Mouse (Mus musculus) heart, adult 2 months (tissue): ENCODE measurements around the gene Mipep.

Source experiments
- CTCF ChIP-seq: fragments of 200-600 bp; IDR thresholded peaks from 2 replicates; pipeline ENCODE4 v1.8.1; 2022; ENCODE audit warnings: antibody characterized with exemption, mild to moderate bottlenecking, moderate library complexity
- EP300 ChIP-seq: fragments of 200-500 bp; IDR thresholded peaks from 2 replicates; pipeline ENCODE4 v1.6.1; 2011; ENCODE audit warnings: low read depth, low read length, control low read depth; ENCODE audit not compliant: insufficient read depth
- POLR2A ChIP-seq: fragments of 200-500 bp; IDR thresholded peaks from 2 replicates; pipeline ENCODE4 v1.6.1; 2011; ENCODE audit warnings: mild to moderate bottlenecking, low read depth, low read length, control low read depth; ENCODE audit not compliant: insufficient read depth

GRCm38 (mm10) chr14:60863396-60863795 lies 79.0 kb downstream of the Mipep start:
- no peak for TF ChIP-seq CTCF
- no peak for TF ChIP-seq EP300
- no peak for TF ChIP-seq POLR2A
